Mouse (Mus musculus) kidney, postnatal 0 days (tissue): ENCODE measurements around the gene Snx27. TPM values are rescaled to one million over a fixed set of nuclear protein-coding genes. Genes with fewer than 3 reads are reported as not detected.

Source experiments
- ATAC-seq: fragments of 200-750 bp; cut with Nextera tagmentation; replicated peaks from 2 replicates; pipeline ENCODE4 v1.8.0; 2017; ENCODE audit warnings: low read depth, moderate number of reproducible peaks, moderate TSS enrichment, moderate library complexity; ENCODE audit not compliant: low FRiP score
- DNase-seq: peaks from one replicate; pipeline ENCODE4 v3.0.0-alpha.2; 2016; ENCODE audit warnings: low spot score
- H3K27ac ChIP-seq: fragments of 300-500 bp; sonication (generic); 2 replicates; pipeline ENCODE4 v1.5.1; 2014; ENCODE audit warnings: mild to moderate bottlenecking
- H3K27me3 ChIP-seq: fragments of 300-500 bp; sonication (generic); 2 replicates; pipeline ENCODE4 v1.6.1; 2014; ENCODE audit warnings: low read length, mixed read lengths; ENCODE audit not compliant: insufficient read depth
- H3K36me3 ChIP-seq: fragments of 300-500 bp; sonication (generic); 2 replicates; pipeline ENCODE4 v1.6.1; 2014; ENCODE audit warnings: low read length, mixed read lengths; ENCODE audit not compliant: insufficient read depth
- H3K4me1 ChIP-seq: fragments of 300-500 bp; sonication (generic); replicated peaks from 2 replicates; pipeline ENCODE4 v1.6.1; 2014; ENCODE audit warnings: antibody characterized with exemption, low read length, mixed read lengths; ENCODE audit not compliant: insufficient read depth
- H3K4me2 ChIP-seq: fragments of 300-500 bp; sonication (generic); 2 replicates; pipeline ENCODE4 v1.6.1; 2014; ENCODE audit warnings: mild to moderate bottlenecking, low read length, moderate library complexity, mixed read lengths
- H3K4me3 ChIP-seq: fragments of 300-500 bp; sonication (generic); replicated peaks from 2 replicates; pipeline ENCODE4 v1.5.1; 2014; ENCODE audit warnings: low read depth, low read length
- H3K9ac ChIP-seq: fragments of 300-500 bp; sonication (generic); 2 replicates; pipeline ENCODE4 v1.6.1; 2014; ENCODE audit warnings: low read depth, low read length
- H3K9me3 ChIP-seq: fragments of 300-500 bp; sonication (generic); replicated peaks from 2 replicates; pipeline ENCODE4 v1.6.1; 2016; ENCODE audit warnings: low read length, inconsistent platforms, mixed read lengths
- CTCF ChIP-seq: IDR thresholded peaks from 2 replicates; pipeline ENCODE4 v1.5.1; 2016; ENCODE audit warnings: antibody characterized with exemption, low read depth, mild to moderate bottlenecking, moderate library complexity
- WGBS: fragments of 180-500 bp; shearing (Covaris S2); extraction: QIAGEN DNeasy Blood & Tissue Kit; methylation state at CpG from one replicate; pipeline ENCODE4 v1.1.7; 2014; 5-methylcytosine and 5-hydroxymethylcytosine counted together
- polyA plus RNA-seq: library from polyadenylated mRNA; unstranded; fragments of >200 nt; fragmentation: Nextera tagmentation; extraction: Ambion mirVana; gene quantifications from 2 replicates; pipeline ENCODE4 v1.2.1, GENCODE M21; 2015

Gene Snx27
- polyA plus RNA-seq, 1 experiment from 2014 or later = 33.4 TPM

- DNase-seq = no peak
- 4% methylated on average over 16 of the region's 16 CpGs for WGBS
- H3K4me3 ChIP-seq = peak overlapping the region; percentile 72
- peak overlapping the region; percentile 87 for H3K9ac ChIP-seq
- H3K36me3 ChIP-seq = no peaks in the 10 kb centered on the region
- H3K27me3 ChIP-seq = no peaks in the 10 kb centered on the region
- H3K27ac ChIP-seq = peak overlapping the region; percentile 50; the same call in 1 of the 2 replicates
- peak overlapping the region; percentile 86 for H3K4me2 ChIP-seq
- H3K4me1 ChIP-seq = peaks cover 11% of the 10 kb centered on the region
- no peak for ATAC-seq
- no peaks in the 10 kb centered on the region for H3K9me3 ChIP-seq
- TF ChIP-seq CTCF = no peak
Measured at GRCm38 (mm10) chr3:94581138-94581780, 1.3 kb downstream of the Snx27 start.

- DNase-seq = no peak
- H3K4me1 ChIP-seq = no peaks in the 10 kb centered on the region; the same call in 1 of the 2 replicates
- H3K9me3 ChIP-seq = no peaks in the 10 kb centered on the region
- no peaks in the 10 kb centered on the region for H3K36me3 ChIP-seq
- H3K9ac ChIP-seq = no peak overlapping the region
- H3K27me3 ChIP-seq = no peaks in the 10 kb centered on the region
- H3K4me2 ChIP-seq = no peak overlapping the region
- ATAC-seq = no peak
- WGBS = 75% methylated on average over 6 of the region's 6 CpGs
- H3K4me3 ChIP-seq = no peak overlapping the region
- H3K27ac ChIP-seq = no peak overlapping the region
- TF ChIP-seq CTCF = no peak
Measured at GRCm38 (mm10) chr3:94574506-94574905, 8.0 kb downstream of the Snx27 start.

- DNase-seq (no peak), ATAC-seq (no peak)
- Histone ChIP-seq H3K9me3 (no peaks in the 10 kb centered on the region), H3K4me3 (no peak overlapping the region), H3K36me3 (no peaks in the 10 kb centered on the region), H3K9ac (no peak overlapping the region), H3K27ac (no peak overlapping the region), H3K4me2 (no peak overlapping the region), H3K27me3 (no peaks in the 10 kb centered on the region), H3K4me1 (peaks cover 2% of the 10 kb centered on the region; the same call in 1 of the 2 replicates)
- TF ChIP-seq CTCF = no peak
- 39% methylated on average over 2 of the region's 2 CpGs for WGBS
Measured at GRCm38 (mm10) chr3:94567242-94567641, 15.3 kb downstream of the Snx27 start.

GRCm38 (mm10) chr3:94565557-94565956 lies 17.0 kb downstream of the Snx27 start:
- no peak overlapping the region for H3K4me2 ChIP-seq
- H3K9me3 ChIP-seq = no peaks in the 10 kb centered on the region
- DNase-seq (peak; percentile 80), ATAC-seq (no peak)
- no peaks in the 10 kb centered on the region for H3K36me3 ChIP-seq
- peaks cover 2% of the 10 kb centered on the region; the same call in 1 of the 2 replicates for H3K4me1 ChIP-seq
- H3K9ac ChIP-seq = no peak overlapping the region
- no peak overlapping the region for H3K4me3 ChIP-seq
- no peaks in the 10 kb centered on the region for H3K27me3 ChIP-seq
- H3K27ac ChIP-seq = no peak overlapping the region
- no peak for TF ChIP-seq CTCF
- WGBS = 61% methylated on average over 2 of the region's 2 CpGs

GRCm38 (mm10) chr3:94565127-94565526 lies 17.4 kb downstream of the Snx27 start:
- Histone ChIP-seq H3K9ac (no peak overlapping the region), H3K27me3 (no peaks in the 10 kb centered on the region), H3K36me3 (no peaks in the 10 kb centered on the region), H3K27ac (0 out of 2 replicates have a peak overlapping the region, but pooled peaks have one; percentile 14), H3K9me3 (no peaks in the 10 kb centered on the region), H3K4me1 (peaks cover 2% of the 10 kb centered on the region; the same call in 1 of the 2 replicates), H3K4me3 (no peak overlapping the region), H3K4me2 (no peak overlapping the region)
- DNase-seq = peak; percentile 46
- TF ChIP-seq CTCF = no peak
- WGBS = 28% methylated on average over 3 of the region's 3 CpGs
- ATAC-seq = no peak

GRCm38 (mm10) chr3:94564356-94565010 lies 18.0 kb downstream of the Snx27 start:
- Histone ChIP-seq H3K4me1 (peaks cover 2% of the 10 kb centered on the region; the same call in 1 of the 2 replicates), H3K9ac (no peak overlapping the region), H3K9me3 (no peaks in the 10 kb centered on the region), H3K4me3 (no peak overlapping the region), H3K27me3 (no peaks in the 10 kb centered on the region), H3K27ac (no peak overlapping the region), H3K4me2 (no peak overlapping the region), H3K36me3 (peaks cover 2% of the 10 kb centered on the region; the same call in 1 of the 2 replicates)
- WGBS = 68% methylated on average over 4 of the region's 4 CpGs
- TF ChIP-seq CTCF = peak; percentile 32; the same call in 1 of the 2 replicates
- DNase-seq (no peak), ATAC-seq (no peak)
